Mouse (Mus musculus) midbrain, embryonic 10.5 days (tissue): Measurements from ENCODE around the gene Unc13b. TPM values are rescaled to one million over a fixed set of nuclear protein-coding genes. Genes with fewer than 3 reads are reported as not detected.

Experiments used
- DNase-seq: peaks from one replicate; pipeline ENCODE4 v3.0.0-alpha.2; 2017; ENCODE audit warnings: low spot score
- H3K27ac ChIP-seq: fragments of 300-500 bp; sonication (generic); replicated peaks from 2 replicates; pipeline ENCODE4 v1.5.1; 2016; ENCODE audit warnings: mild to moderate bottlenecking
- H3K27me3 ChIP-seq: fragments of 300-500 bp; sonication (generic); 2 replicates; pipeline ENCODE4 v1.6.1; 2016; ENCODE audit warnings: low read depth, mild to moderate bottlenecking; ENCODE audit not compliant: poor library complexity, severe bottlenecking
- H3K36me3 ChIP-seq: fragments of 300-500 bp; sonication (generic); 2 replicates; pipeline ENCODE4 v1.6.1; 2016; ENCODE audit warnings: mild to moderate bottlenecking, moderate library complexity
- H3K4me1 ChIP-seq: fragments of 300-500 bp; sonication (generic); 2 replicates; pipeline ENCODE4 v1.6.1; 2016
- H3K4me3 ChIP-seq: fragments of 300-500 bp; sonication (generic); 2 replicates; pipeline ENCODE4 v1.5.1; 2016; ENCODE audit warnings: mild to moderate bottlenecking, moderate library complexity
- H3K9me3 ChIP-seq: fragments of 300-500 bp; sonication (generic); replicated peaks from 2 replicates; pipeline ENCODE4 v1.6.1; 2016; ENCODE audit warnings: mild to moderate bottlenecking
- WGBS: fragments of 180-500 bp; shearing (Covaris S2); methylation state at CpG from one replicate; pipeline ENCODE4 v1.1.7; 2016; 5-methylcytosine and 5-hydroxymethylcytosine counted together
- polyA plus RNA-seq: library from polyadenylated mRNA; unstranded; fragments of >200 nt; fragmentation: Nextera tagmentation; extraction: Ambion mirVana; gene quantifications from 2 replicates; pipeline ENCODE4 v1.2.1, GENCODE M21; 2016

Gene Unc13b
- polyA plus RNA-seq, 1 experiment from 2014 or later = 9.9 TPM

GRCm38 (mm10) chr4:43216491-43216890 lies 157.7 kb downstream of the Unc13b start:
- Histone ChIP-seq H3K9me3 (no peaks in the 10 kb centered on the region), H3K4me3 (no peak overlapping the region), H3K27ac (no peak overlapping the region), H3K36me3 (0 out of 2 replicates have a peak, but pooled peaks cover 3% of the 10 kb centered on the region), H3K27me3 (no peaks in the 10 kb centered on the region), H3K4me1 (no peaks in the 10 kb centered on the region)
- 81% methylated on average over 3 of the region's 3 CpGs for WGBS
- no peak for DNase-seq

- Histone ChIP-seq H3K4me1 (no peaks in the 10 kb centered on the region), H3K27ac (no peak overlapping the region), H3K36me3 (0 out of 2 replicates have a peak, but pooled peaks cover 3% of the 10 kb centered on the region), H3K4me3 (no peak overlapping the region), H3K9me3 (no peaks in the 10 kb centered on the region), H3K27me3 (no peaks in the 10 kb centered on the region)
- 93% methylated on average over 1 of the region's 1 CpGs for WGBS
- no peak for DNase-seq
Observed at GRCm38 (mm10) chr4:43217997-43218396, 159.2 kb downstream of the Unc13b start.

- 84% methylated on average over 3 of the region's 3 CpGs for WGBS
- Histone ChIP-seq H3K36me3 (peaks cover 18% of the 10 kb centered on the region), H3K9me3 (no peaks in the 10 kb centered on the region), H3K27ac (no peak overlapping the region), H3K27me3 (no peaks in the 10 kb centered on the region), H3K4me1 (no peaks in the 10 kb centered on the region), H3K4me3 (no peak overlapping the region)
- DNase-seq = no peak
Observed at GRCm38 (mm10) chr4:43231821-43232220, 173.1 kb downstream of the Unc13b start.

GRCm38 (mm10) chr4:43232985-43233384 lies 174.2 kb downstream of the Unc13b start:
- no peaks in the 10 kb centered on the region for H3K4me1 ChIP-seq
- no peak for DNase-seq
- H3K9me3 ChIP-seq = no peaks in the 10 kb centered on the region
- no peak overlapping the region for H3K4me3 ChIP-seq
- no peaks in the 10 kb centered on the region for H3K27me3 ChIP-seq
- no peak overlapping the region for H3K27ac ChIP-seq
- H3K36me3 ChIP-seq = peaks cover 25% of the 10 kb centered on the region
- WGBS = 83% methylated on average over 1 of the region's 1 CpGs

GRCm38 (mm10) chr4:43233489-43233888 lies 174.7 kb downstream of the Unc13b start:
- H3K4me3 ChIP-seq = no peak overlapping the region
- peaks cover 26% of the 10 kb centered on the region for H3K36me3 ChIP-seq
- no peak overlapping the region for H3K27ac ChIP-seq
- 93% methylated on average over 6 of the region's 6 CpGs for WGBS
- no peaks in the 10 kb centered on the region for H3K9me3 ChIP-seq
- H3K27me3 ChIP-seq = no peaks in the 10 kb centered on the region
- DNase-seq = no peak
- H3K4me1 ChIP-seq = no peaks in the 10 kb centered on the region

GRCm38 (mm10) chr4:43236898-43237297 lies 178.1 kb downstream of the Unc13b start:
- peaks cover 46% of the 10 kb centered on the region for H3K36me3 ChIP-seq
- no peak overlapping the region for H3K4me3 ChIP-seq
- no peak for DNase-seq
- WGBS = 93% methylated on average over 9 of the region's 9 CpGs
- no peaks in the 10 kb centered on the region for H3K9me3 ChIP-seq
- no peak overlapping the region for H3K27ac ChIP-seq
- no peaks in the 10 kb centered on the region for H3K27me3 ChIP-seq
- peaks cover 5% of the 10 kb centered on the region; the same call in 1 of the 2 replicates for H3K4me1 ChIP-seq

- Histone ChIP-seq H3K4me1 (peaks cover 5% of the 10 kb centered on the region; the same call in 1 of the 2 replicates), H3K36me3 (peaks cover 47% of the 10 kb centered on the region), H3K27me3 (no peaks in the 10 kb centered on the region), H3K9me3 (no peaks in the 10 kb centered on the region), H3K4me3 (no peak overlapping the region), H3K27ac (no peak overlapping the region)
- WGBS = 85% methylated on average over 1 of the region's 1 CpGs
- no peak for DNase-seq
Observed at GRCm38 (mm10) chr4:43240716-43241115, 182.0 kb downstream of the Unc13b start.

- H3K4me3 ChIP-seq = no peak overlapping the region
- DNase-seq = no peak
- H3K27ac ChIP-seq = no peak overlapping the region
- peaks cover 31% of the 10 kb centered on the region for H3K36me3 ChIP-seq
- 75% methylated on average over 2 of the region's 2 CpGs for WGBS
- H3K9me3 ChIP-seq = no peaks in the 10 kb centered on the region
- H3K4me1 ChIP-seq = peaks cover 25% of the 10 kb centered on the region
- no peaks in the 10 kb centered on the region for H3K27me3 ChIP-seq
Observed at GRCm38 (mm10) chr4:43244022-43244421, 185.3 kb downstream of the Unc13b start.

- H3K4me3 ChIP-seq = no peak overlapping the region
- no peaks in the 10 kb centered on the region for H3K27me3 ChIP-seq
- H3K4me1 ChIP-seq = peaks cover 32% of the 10 kb centered on the region
- no peak overlapping the region for H3K27ac ChIP-seq
- peaks cover 27% of the 10 kb centered on the region for H3K36me3 ChIP-seq
- 92% methylated on average over 4 of the region's 4 CpGs for WGBS
- DNase-seq = no peak
- H3K9me3 ChIP-seq = no peaks in the 10 kb centered on the region
Observed at GRCm38 (mm10) chr4:43245776-43246175, 187.0 kb downstream of the Unc13b start.

- DNase-seq = peak; percentile 77
- no peaks in the 10 kb centered on the region for H3K27me3 ChIP-seq
- H3K4me3 ChIP-seq = no peak overlapping the region
- peak overlapping the region; percentile 73 for H3K27ac ChIP-seq
- peaks cover 30% of the 10 kb centered on the region for H3K4me1 ChIP-seq
- H3K9me3 ChIP-seq = no peaks in the 10 kb centered on the region
- WGBS = 28% methylated on average over 7 of the region's 7 CpGs
- H3K36me3 ChIP-seq = peaks cover 38% of the 10 kb centered on the region
Observed at GRCm38 (mm10) chr4:43248026-43248425, 189.3 kb downstream of the Unc13b start.

- DNase-seq = no peak
- no peaks in the 10 kb centered on the region for H3K9me3 ChIP-seq
- H3K36me3 ChIP-seq = peaks cover 45% of the 10 kb centered on the region
- H3K27me3 ChIP-seq = no peaks in the 10 kb centered on the region
- no peak overlapping the region for H3K4me3 ChIP-seq
- WGBS = 59% methylated on average over 2 of the region's 2 CpGs
- peak overlapping the region; percentile 73 for H3K27ac ChIP-seq
- peaks cover 30% of the 10 kb centered on the region for H3K4me1 ChIP-seq
Observed at GRCm38 (mm10) chr4:43248909-43249308, 190.2 kb downstream of the Unc13b start.

GRCm38 (mm10) chr4:43251269-43251668 lies 192.5 kb downstream of the Unc13b start:
- WGBS = 90% methylated on average over 6 of the region's 6 CpGs
- no peaks in the 10 kb centered on the region for H3K27me3 ChIP-seq
- no peak overlapping the region for H3K27ac ChIP-seq
- no peaks in the 10 kb centered on the region for H3K9me3 ChIP-seq
- H3K4me1 ChIP-seq = peaks cover 30% of the 10 kb centered on the region
- peaks cover 42% of the 10 kb centered on the region for H3K36me3 ChIP-seq
- H3K4me3 ChIP-seq = no peak overlapping the region
- no peak for DNase-seq

GRCm38 (mm10) chr4:43257040-43257439 lies 198.3 kb downstream of the Unc13b start:
- no peak for DNase-seq
- Histone ChIP-seq H3K4me3 (no peak overlapping the region), H3K4me1 (peaks cover 9% of the 10 kb centered on the region), H3K9me3 (no peaks in the 10 kb centered on the region), H3K27me3 (no peaks in the 10 kb centered on the region), H3K36me3 (peaks cover 60% of the 10 kb centered on the region), H3K27ac (no peak overlapping the region)
- WGBS = 93% methylated on average over 2 of the region's 2 CpGs

- H3K36me3 ChIP-seq = peaks cover 54% of the 10 kb centered on the region
- H3K4me3 ChIP-seq = no peak overlapping the region
- 93% methylated on average over 4 of the region's 4 CpGs for WGBS
Observed at GRCm38 (mm10) chr4:43258556-43258955, 199.8 kb downstream of the Unc13b start.

More at GRCm38 (mm10) chr4:43258556-43258955, 199.8 kb downstream of the Unc13b start:
- Histone ChIP-seq H3K9me3 (no peaks in the 10 kb centered on the region), H3K27me3 (no peaks in the 10 kb centered on the region), H3K27ac (0 out of 2 replicates have a peak overlapping the region, but pooled peaks have one; percentile 13), H3K4me1 (peaks cover 9% of the 10 kb centered on the region)
- no peak for DNase-seq
